Mouse (Mus musculus) neural tube, embryonic 11.5 days (tissue): Measurements from ENCODE around the gene Map3k9. TPM values are rescaled to one million over a fixed set of nuclear protein-coding genes. Genes with fewer than 3 reads are reported as not detected.

ENCODE experiments used
- ATAC-seq: fragments of 200-750 bp; cut with Nextera tagmentation; 2 replicates; pipeline ENCODE4 v1.8.0; 2017; ENCODE audit warnings: moderate number of reproducible peaks, mild to moderate bottlenecking, moderate TSS enrichment, moderate library complexity; ENCODE audit not compliant: insufficient read depth, low FRiP score, low TSS enrichment
- DNase-seq: peaks from one replicate; pipeline ENCODE4 v3.0.0-alpha.2; 2015; ENCODE audit warnings: low spot score
- H3K27ac ChIP-seq: fragments of 300-500 bp; sonication (generic); 2 replicates; pipeline ENCODE4 v1.5.1; 2014; ENCODE audit warnings: low read depth, mild to moderate bottlenecking, low read length
- H3K27me3 ChIP-seq: fragments of 300-500 bp; sonication (generic); 2 replicates; pipeline ENCODE4 v1.6.1; 2014; ENCODE audit warnings: mild to moderate bottlenecking, low read length, mixed read lengths; ENCODE audit not compliant: control insufficient read depth, insufficient read depth
- H3K36me3 ChIP-seq: fragments of 300-500 bp; sonication (generic); 2 replicates; pipeline ENCODE4 v1.6.1; 2014; ENCODE audit warnings: mild to moderate bottlenecking, low read length, moderate library complexity, mixed read lengths; ENCODE audit not compliant: control insufficient read depth, insufficient read depth
- H3K4me1 ChIP-seq: fragments of 300-500 bp; sonication (generic); 2 replicates; pipeline ENCODE4 v1.6.1; 2014; ENCODE audit warnings: low read length, mixed read lengths; ENCODE audit not compliant: control insufficient read depth, insufficient read depth
- H3K4me2 ChIP-seq: fragments of 300-500 bp; sonication (generic); 2 replicates; pipeline ENCODE4 v1.6.1; 2014; ENCODE audit warnings: low read depth, mild to moderate bottlenecking, moderate library complexity
- H3K4me3 ChIP-seq: fragments of 300-500 bp; sonication (generic); 2 replicates; pipeline ENCODE4 v1.5.1; 2014; ENCODE audit warnings: low read depth, low read length
- H3K9ac ChIP-seq: fragments of 300-500 bp; sonication (generic); 2 replicates; pipeline ENCODE4 v1.6.1; 2014; ENCODE audit warnings: mild to moderate bottlenecking, low read length
- H3K9me3 ChIP-seq: fragments of 300-500 bp; sonication (generic); 2 replicates; pipeline ENCODE4 v1.6.1; 2016; ENCODE audit warnings: low read length; ENCODE audit not compliant: control insufficient read depth
- WGBS: fragments of 180-500 bp; shearing (Covaris S2); extraction: QIAGEN DNeasy Blood & Tissue Kit; methylation state at CpG from one replicate; pipeline ENCODE4 v1.1.7; 2014; 5-methylcytosine and 5-hydroxymethylcytosine counted together
- polyA plus RNA-seq: library from polyadenylated mRNA; unstranded; fragments of >200 nt; fragmentation: Nextera tagmentation; extraction: Ambion mirVana; gene quantifications from 2 replicates; pipeline ENCODE4 v1.2.1, GENCODE M21; 2014

Gene Map3k9
- polyA plus RNA-seq, 1 experiment from 2014 or later, result 3.7 TPM

DNA sequence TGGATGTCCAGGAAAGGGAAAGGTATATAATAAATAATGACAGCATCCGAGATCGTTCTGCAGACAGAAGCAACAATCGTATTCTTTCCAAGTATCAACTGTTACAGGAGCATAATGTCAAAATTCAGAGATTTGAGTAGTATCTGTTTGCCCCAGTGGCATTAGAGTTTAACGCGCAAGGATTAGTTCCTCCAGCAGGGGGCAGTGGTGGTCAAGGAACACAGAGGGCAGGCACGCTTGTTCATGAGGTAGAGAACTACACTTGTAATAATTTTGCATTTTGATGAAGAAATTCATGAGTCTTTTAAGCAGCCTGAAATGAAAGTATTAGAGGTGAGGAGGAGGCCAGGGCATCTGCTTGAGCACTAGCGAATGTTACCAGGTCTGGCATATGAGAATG is 15.6 kb upstream of the Map3k9 start:
- no peak for ATAC-seq
- WGBS, result 8% methylated on average over 7 of the region's 7 CpGs

DNA sequence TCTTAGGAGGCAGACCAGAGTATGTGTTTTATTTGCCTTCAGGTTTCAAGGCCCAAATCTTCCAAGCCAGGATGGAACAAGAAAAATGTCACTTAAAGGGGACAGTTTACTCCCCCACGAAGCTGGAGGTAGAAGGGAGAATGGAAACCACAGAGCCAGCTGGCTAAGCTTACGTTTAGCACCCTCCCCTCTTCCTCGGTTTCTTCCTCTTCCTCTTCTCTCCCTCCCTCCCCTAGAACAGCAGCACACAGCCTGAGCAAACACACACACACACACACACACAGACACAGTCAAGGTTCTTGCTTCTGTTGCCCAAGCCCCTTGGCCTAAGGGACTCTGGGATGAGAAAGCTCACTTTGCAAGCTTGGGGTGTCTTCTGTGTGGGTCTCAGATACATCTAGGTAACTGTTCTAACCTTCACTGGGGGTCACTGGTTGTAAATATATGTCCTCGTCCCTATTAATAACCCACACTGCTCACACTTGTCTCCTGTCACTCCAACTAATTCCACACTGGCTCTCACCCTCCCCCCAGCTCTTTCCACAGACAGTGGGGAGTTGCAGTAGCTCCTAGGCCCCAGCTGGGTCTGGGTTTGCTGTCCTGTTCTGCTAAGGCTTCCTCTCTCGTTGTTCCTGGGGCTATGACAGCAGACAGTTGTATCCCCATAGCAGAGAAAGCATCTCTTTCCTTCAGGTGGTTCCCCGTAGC is 11.7 kb upstream of the Map3k9 start:
- ATAC-seq, result no peak
- no peak overlapping the region for H3K9ac ChIP-seq
- WGBS, result 77% methylated on average over 6 of the region's 6 CpGs

More for the DNA sequence above, 15.6 kb upstream of the Map3k9 start:
- Histone ChIP-seq H3K36me3 (no peaks in the 10 kb centered on the region), H3K27me3 (no peaks in the 10 kb centered on the region), H3K9ac (no peak overlapping the region), H3K27ac (no peak overlapping the region), H3K4me2 (no peak overlapping the region), H3K9me3 (no peaks in the 10 kb centered on the region), H3K4me1 (no peaks in the 10 kb centered on the region), H3K4me3 (no peak overlapping the region)
- peak; percentile 84 for DNase-seq

DNA sequence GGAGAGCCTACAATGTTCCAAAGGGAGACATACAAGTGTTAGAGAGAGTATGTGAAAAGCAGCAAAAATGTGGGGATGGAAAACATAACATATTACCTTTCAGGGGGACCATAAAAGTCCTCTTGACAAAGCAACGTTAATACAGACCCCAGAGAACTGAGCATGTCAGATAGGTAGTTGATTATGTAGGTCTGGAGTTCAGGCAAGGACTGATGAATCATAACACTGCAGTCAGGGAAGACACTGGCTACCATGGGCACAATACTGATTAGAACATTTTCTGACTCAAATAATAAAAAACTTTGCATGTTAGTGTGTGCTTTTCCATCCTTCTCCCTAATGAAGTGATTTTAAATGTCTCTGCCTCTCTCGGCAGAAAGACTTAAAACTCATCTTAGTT is 8.5 kb upstream of the Map3k9 start:
- no peak for DNase-seq
- Histone ChIP-seq H3K36me3 (no peaks in the 10 kb centered on the region), H3K4me1 (no peaks in the 10 kb centered on the region), H3K9ac (no peak overlapping the region), H3K27ac (no peak overlapping the region), H3K4me3 (no peak overlapping the region), H3K4me2 (no peak overlapping the region), H3K9me3 (no peaks in the 10 kb centered on the region), H3K27me3 (no peaks in the 10 kb centered on the region)
- ATAC-seq, result no peak
- WGBS, result 70% methylated on average over 2 of the region's 2 CpGs

More for the DNA sequence above, 11.7 kb upstream of the Map3k9 start:
- Histone ChIP-seq H3K9me3 (no peaks in the 10 kb centered on the region), H3K27me3 (no peaks in the 10 kb centered on the region), H3K36me3 (no peaks in the 10 kb centered on the region), H3K4me1 (no peaks in the 10 kb centered on the region), H3K27ac (no peak overlapping the region), H3K4me3 (no peak overlapping the region), H3K4me2 (no peak overlapping the region)
- no peak for DNase-seq

DNA sequence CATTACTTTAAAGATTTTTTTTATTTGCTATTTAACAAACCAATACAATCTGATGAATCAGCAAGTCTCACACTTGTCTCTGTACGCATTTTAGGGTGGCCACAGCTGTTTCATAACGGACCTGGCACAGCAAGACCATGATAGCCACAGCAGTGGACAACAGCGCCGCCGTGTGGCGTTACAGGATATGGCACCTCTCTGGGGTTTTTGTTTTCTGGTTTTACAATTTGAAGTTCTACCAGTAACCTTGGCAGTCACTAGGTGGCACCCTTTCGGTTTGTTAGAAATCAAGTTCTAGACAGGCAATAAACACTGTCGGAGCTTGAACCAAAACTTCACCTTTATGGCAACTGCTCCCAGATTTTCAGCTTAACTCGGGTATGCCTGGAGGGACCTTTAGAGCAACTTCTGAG is 7.7 kb upstream of the Map3k9 start:
- Histone ChIP-seq H3K36me3 (no peaks in the 10 kb centered on the region), H3K9ac (no peak overlapping the region), H3K4me3 (no peak overlapping the region), H3K4me2 (no peak overlapping the region), H3K9me3 (no peaks in the 10 kb centered on the region), H3K27ac (no peak overlapping the region), H3K27me3 (no peaks in the 10 kb centered on the region), H3K4me1 (no peaks in the 10 kb centered on the region)
- DNase-seq (peak; percentile 92), ATAC-seq (no peak)
- 8% methylated on average over 9 of the region's 9 CpGs for WGBS

DNA sequence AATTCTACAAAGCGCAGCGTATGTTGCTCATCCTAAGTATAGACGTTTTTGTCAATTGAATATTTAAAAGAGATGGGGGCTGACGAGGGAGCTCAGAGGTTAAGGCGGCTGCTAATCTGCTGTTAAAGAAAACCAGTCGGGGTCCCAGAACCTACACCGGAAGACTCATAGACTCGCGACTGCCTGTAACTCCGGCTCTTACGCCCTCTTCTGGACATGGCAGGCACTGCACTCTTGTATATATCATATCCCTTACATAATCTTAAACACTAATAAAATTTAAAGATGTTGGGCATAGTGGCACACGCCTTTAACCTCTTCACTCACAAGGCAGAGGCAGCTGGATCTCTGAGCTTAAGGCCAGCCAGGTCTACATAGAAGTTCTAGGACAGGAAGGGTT is 6.3 kb upstream of the Map3k9 start:
- Histone ChIP-seq H3K9ac (no peak overlapping the region), H3K27ac (no peak overlapping the region), H3K9me3 (no peaks in the 10 kb centered on the region), H3K4me3 (no peak overlapping the region), H3K4me2 (no peak overlapping the region), H3K27me3 (no peaks in the 10 kb centered on the region), H3K4me1 (no peaks in the 10 kb centered on the region), H3K36me3 (no peaks in the 10 kb centered on the region)
- DNase-seq, result no peak
- 54% methylated on average over 12 of the region's 12 CpGs for WGBS
- ATAC-seq, result no peak

DNA sequence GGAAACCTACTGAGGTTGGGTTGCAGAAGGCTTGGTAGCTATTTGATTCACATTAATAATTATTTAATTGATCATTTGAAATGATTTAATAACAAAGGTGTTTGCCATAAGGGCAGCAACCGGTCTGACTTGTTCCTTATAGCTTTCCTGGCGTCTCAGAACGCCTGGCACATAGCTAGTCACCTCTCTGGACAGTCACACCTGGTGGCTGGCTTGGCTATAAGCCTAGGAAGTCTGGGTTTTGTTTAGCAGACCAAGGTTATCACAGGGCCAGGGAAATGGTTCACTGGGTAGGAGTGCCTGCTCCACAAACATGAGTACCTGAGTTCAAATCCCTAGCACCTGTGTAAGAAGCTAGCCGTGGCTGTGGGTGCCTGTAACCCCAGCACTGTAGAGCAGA is 2.3 kb upstream of the Map3k9 start:
- no peak overlapping the region for H3K27ac ChIP-seq
- DNase-seq (no peak), ATAC-seq (no peak)
- WGBS, result 82% methylated on average over 4 of the region's 4 CpGs
- H3K9ac ChIP-seq, result no peak overlapping the region
- no peaks in the 10 kb centered on the region for H3K36me3 ChIP-seq
- H3K9me3 ChIP-seq, result no peaks in the 10 kb centered on the region
- H3K27me3 ChIP-seq, result peaks cover 10% of the 10 kb centered on the region
- H3K4me3 ChIP-seq, result no peak overlapping the region
- H3K4me1 ChIP-seq, result peaks cover 3% of the 10 kb centered on the region; the same call in 1 of the 2 replicates
- no peak overlapping the region for H3K4me2 ChIP-seq

DNA sequence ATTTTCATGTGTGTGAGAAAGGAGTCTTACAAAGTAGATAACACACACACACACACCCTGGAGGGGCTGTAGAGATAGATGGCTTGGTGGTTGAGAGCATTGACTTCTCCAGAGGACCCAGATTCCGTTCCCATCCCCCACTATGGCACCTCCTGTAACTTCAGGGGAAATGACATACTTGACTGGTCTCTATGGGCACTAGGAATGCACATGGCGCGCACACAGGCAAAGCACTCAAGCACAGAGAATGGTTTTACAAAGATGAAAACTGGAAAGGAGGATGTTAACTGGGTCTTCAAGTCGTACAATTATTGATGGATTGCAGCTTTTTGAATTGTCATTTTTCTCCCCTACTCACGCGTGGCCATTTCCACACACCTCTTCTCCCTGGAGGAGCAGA is 1.6 kb upstream of the Map3k9 start:
- Histone ChIP-seq H3K4me2 (no peak overlapping the region), H3K27ac (no peak overlapping the region), H3K9ac (no peak overlapping the region), H3K4me1 (peaks cover 3% of the 10 kb centered on the region; the same call in 1 of the 2 replicates), H3K36me3 (no peaks in the 10 kb centered on the region), H3K9me3 (no peaks in the 10 kb centered on the region), H3K4me3 (no peak overlapping the region), H3K27me3 (peaks cover 10% of the 10 kb centered on the region)
- WGBS, result 92% methylated on average over 6 of the region's 6 CpGs
- ATAC-seq (no peak), DNase-seq (peak; percentile 5)

DNA sequence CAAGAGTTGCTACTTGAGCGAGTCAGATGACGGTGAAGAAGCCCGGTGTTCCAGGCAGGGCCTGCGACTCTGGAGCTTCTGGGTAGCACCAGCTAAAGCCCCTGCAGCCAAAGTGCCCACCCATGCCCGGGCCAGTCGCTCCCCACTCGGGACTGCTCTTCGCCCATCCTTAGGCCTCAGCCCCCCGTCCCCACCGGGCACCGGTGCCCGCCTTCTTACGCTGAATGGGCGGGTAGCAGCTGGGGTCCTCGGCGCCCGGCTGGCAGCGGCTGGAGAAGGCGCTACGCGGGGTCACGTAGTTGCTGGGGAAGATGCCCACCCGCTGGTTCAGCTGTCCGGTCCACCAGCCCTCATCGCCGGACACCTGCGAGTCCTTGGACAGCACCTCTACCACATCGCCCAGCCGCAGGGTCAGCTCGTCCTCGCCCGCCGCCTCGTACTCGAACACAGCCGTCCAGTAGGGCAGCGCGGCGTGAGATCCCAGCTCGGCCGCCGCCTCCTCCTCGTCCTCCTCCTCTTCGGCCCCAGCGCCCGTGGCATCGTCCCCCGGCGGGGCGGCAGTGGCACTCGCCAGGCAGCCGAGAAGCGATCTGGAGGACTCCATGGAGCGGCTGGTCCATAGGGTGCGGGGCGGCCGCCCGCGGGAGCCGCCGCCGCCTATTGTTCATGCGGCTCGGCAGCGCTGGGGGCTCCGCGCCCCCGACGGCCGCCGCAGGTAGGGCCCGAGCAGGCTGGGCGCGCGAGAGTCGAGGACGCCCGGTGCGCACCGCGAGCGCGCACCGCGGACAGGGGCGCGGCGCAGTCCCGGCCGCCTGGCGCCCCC is 493 bp downstream of the Map3k9 start:
- Histone ChIP-seq H3K4me3 (peak overlapping the region; percentile 71), H3K27me3 (peaks cover 10% of the 10 kb centered on the region), H3K9me3 (no peaks in the 10 kb centered on the region), H3K4me2 (peak overlapping the region; percentile 83), H3K9ac (peak overlapping the region; percentile 74), H3K36me3 (no peaks in the 10 kb centered on the region), H3K4me1 (peaks cover 3% of the 10 kb centered on the region; the same call in 1 of the 2 replicates), H3K27ac (0 out of 2 replicates have a peak overlapping the region, but pooled peaks have one; percentile 44)
- whole genome bisulfite sequencing, result under 1% methylated on average over 84 of the region's 91 CpGs
- DNase-seq (no peak), ATAC-seq (peak; percentile 78)
